Mouse (Mus musculus) hindbrain, postnatal 0 days (tissue): ENCODE results near the gene Vmn2r87. TPM values are rescaled to one million over a fixed set of nuclear protein-coding genes. Genes with fewer than 3 reads are reported as not detected.
"Not testable (repeated sequence)": the region's sequence is repeated elsewhere in the genome, so short reads cannot be mapped to it uniquely, and the experiment has no call there.

ENCODE experiments used
- ATAC-seq: fragments of 200-750 bp; cut with Nextera tagmentation; 2 replicates; pipeline ENCODE4 v1.8.0; 2017; ENCODE audit warnings: mild to moderate bottlenecking, moderate TSS enrichment, moderate library complexity
- DNase-seq: peaks from one replicate; pipeline ENCODE4 v3.0.0-alpha.2; 2015; ENCODE audit warnings: low spot score
- H3K27ac ChIP-seq: fragments of 300-500 bp; sonication (generic); 2 replicates; pipeline ENCODE4 v1.5.1; 2014; ENCODE audit warnings: mild to moderate bottlenecking
- H3K27me3 ChIP-seq: fragments of 300-500 bp; sonication (generic); 2 replicates; pipeline ENCODE4 v1.6.1; 2014; ENCODE audit warnings: low read length, mixed read lengths; ENCODE audit not compliant: insufficient read depth
- H3K36me3 ChIP-seq: fragments of 300-500 bp; sonication (generic); 2 replicates; pipeline ENCODE4 v1.6.1; 2014; ENCODE audit warnings: low read length, mixed read lengths; ENCODE audit not compliant: insufficient read depth
- H3K4me1 ChIP-seq: fragments of 300-500 bp; sonication (generic); 2 replicates; pipeline ENCODE4 v1.6.1; 2014; ENCODE audit warnings: antibody characterized with exemption, low read length, mixed read lengths; ENCODE audit not compliant: insufficient read depth
- H3K4me2 ChIP-seq: fragments of 300-500 bp; sonication (generic); 2 replicates; pipeline ENCODE4 v1.6.1; 2014; ENCODE audit warnings: low read depth, mild to moderate bottlenecking, low read length, moderate library complexity, mixed read lengths
- H3K4me3 ChIP-seq: fragments of 300-500 bp; sonication (generic); 2 replicates; pipeline ENCODE4 v1.5.1; 2014; ENCODE audit warnings: low read length
- H3K9ac ChIP-seq: fragments of 300-500 bp; sonication (generic); replicated peaks from 2 replicates; pipeline ENCODE4 v1.6.1; 2014; ENCODE audit warnings: mild to moderate bottlenecking, low read length, moderate library complexity, mixed read lengths
- H3K9me3 ChIP-seq: fragments of 300-500 bp; sonication (generic); 2 replicates; pipeline ENCODE4 v1.6.1; 2016; ENCODE audit warnings: low read length, mixed read lengths
- CTCF ChIP-seq: IDR thresholded peaks from 2 replicates; pipeline ENCODE4 v1.5.1; 2016; ENCODE audit warnings: antibody characterized with exemption, control low read depth, low read depth
- WGBS: fragments of 180-500 bp; shearing (Covaris S2); extraction: QIAGEN DNeasy Blood & Tissue Kit; methylation state at CpG from one replicate; pipeline ENCODE4 v1.1.7; 2014; 5-methylcytosine and 5-hydroxymethylcytosine counted together
- polyA plus RNA-seq: library from polyadenylated mRNA; unstranded; fragments of >200 nt; fragmentation: Nextera tagmentation; extraction: Ambion mirVana; gene quantifications from 2 replicates; pipeline ENCODE4 v1.2.1, GENCODE M21; 2015
- total RNA-seq: library from RNA; depleted of rRNA; stranded (reverse); fragments of >200 nt; gene quantifications from 2 replicates; pipeline ENCODE4 v1.2.3, GENCODE M21; 2014; rRNA removed

The Vmn2r87 gene
- total RNA-seq (0.84 TPM in 1 of 2 replicates, not detected in the other), polyA plus RNA-seq (0.20 TPM in 1 of 2 replicates, not detected in the other)

DNA sequence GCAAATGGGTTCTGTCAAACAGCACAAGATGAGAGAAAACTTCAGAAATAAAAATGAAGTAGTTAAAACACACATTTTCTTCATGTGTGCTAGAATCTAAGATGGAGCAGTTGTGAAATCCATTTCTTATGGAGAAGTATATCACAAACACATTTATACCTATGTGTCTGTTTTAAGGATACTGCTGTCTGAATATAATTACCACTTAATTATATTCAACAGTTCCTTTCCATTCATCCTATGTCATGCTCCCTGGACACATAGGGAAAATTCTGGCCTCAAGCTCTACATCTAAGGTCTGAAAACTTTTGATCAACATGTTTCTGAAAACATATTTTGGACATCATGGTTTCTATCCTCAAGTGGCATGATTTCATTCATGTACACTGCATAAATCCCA lies at the start of gene Vmn2r87:
Gene Vmn2r87, minus strand, starts transcription at position 101 of the 400 bp plus-strand sequence.
- H3K27me3 ChIP-seq: no peaks in the 10 kb centered on the region
- H3K4me2 ChIP-seq: no peak within 1 kb of the TSS
- H3K4me1 ChIP-seq: no peaks in the 10 kb centered on the region
- H3K27ac ChIP-seq: no peak within 1 kb of the TSS
- no peak for ATAC-seq
- DNase-seq: no peak
- H3K9me3 ChIP-seq: no peaks in the 10 kb centered on the region
- H3K36me3 ChIP-seq: no peaks in the 10 kb centered on the region
- H3K4me3 ChIP-seq: no peak within 1 kb of the TSS
- no peak for TF ChIP-seq CTCF
- H3K9ac ChIP-seq: no peak within 1 kb of the TSS

DNA sequence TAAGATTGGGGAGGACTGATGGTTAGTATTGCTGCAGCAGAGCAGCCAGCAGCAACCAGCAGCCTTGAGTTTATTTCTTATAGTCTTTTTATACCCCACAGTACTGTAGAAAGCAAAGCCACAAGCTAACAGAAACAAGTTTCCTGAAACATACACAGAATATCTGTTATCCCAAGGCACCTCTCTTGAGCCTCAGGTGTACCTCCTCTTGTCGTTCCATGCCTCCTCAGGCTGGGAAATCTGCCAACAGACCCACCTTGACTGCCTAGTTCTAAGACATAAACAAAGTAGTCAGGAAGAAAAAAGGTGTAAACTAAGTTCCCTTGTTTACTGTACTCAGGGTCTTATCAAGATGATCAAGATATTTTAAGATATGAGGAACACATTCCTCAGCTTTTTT lies 47.1 kb upstream of the Vmn2r87 start:
- 50% methylated on average over 1 of the region's 1 CpGs for WGBS
- not testable (repeated sequence) for H3K36me3 ChIP-seq, DNase-seq, H3K4me1 ChIP-seq, H3K4me2 ChIP-seq, H3K4me3 ChIP-seq, H3K27me3 ChIP-seq, ATAC-seq, H3K27ac ChIP-seq, H3K9me3 ChIP-seq, H3K9ac ChIP-seq

DNA sequence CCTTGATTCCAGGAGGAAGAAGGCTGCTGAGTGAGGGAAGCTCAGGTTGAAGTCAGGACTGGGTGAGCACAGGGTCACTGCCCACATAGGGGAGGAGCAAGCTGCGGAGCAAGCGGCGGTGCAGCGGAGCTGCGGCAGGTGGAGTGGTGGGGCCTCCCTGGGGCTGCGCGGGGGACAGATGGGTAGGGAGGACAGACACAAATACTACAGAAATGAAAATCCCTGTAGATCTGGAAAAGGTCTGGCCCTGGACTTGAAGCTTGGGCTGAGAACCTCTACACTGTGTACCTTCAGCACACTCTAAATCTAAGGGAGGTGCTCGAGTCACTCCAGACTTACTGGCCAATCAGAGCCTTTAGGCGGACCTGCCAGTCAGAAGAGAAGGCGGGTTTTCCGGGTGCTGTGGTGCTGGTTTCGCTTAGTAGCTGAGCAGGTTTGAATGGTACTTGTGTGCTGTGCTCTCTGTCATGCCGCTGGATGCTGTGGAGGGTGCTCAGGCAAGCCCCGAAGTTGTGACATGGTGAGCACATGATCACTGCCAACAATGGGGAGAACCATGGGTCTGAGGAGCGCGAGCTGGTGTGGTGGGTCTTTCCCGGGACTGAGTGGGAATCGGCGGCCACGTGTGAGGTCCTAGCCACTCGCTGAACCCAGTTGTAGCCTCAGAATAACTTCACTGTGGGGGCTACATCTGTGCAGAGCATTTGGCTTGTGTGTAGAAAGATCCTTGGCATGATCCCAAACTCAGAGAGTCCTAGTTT lies 44.9 kb upstream of the Vmn2r87 start:
- not testable (repeated sequence) for H3K27me3 ChIP-seq, H3K36me3 ChIP-seq, H3K9me3 ChIP-seq, H3K4me1 ChIP-seq
- under 1% methylated on average over 20 of the region's 21 CpGs for WGBS
- ATAC-seq (peak; percentile 98), DNase-seq (peak; percentile 79)
- Histone ChIP-seq H3K9ac (peak overlapping the region; percentile 39; the same call in 1 of the 2 replicates), H3K27ac (peak overlapping the region; percentile 51; the same call in 1 of the 2 replicates), H3K4me2 (peak overlapping the region; percentile 62), H3K4me3 (peak overlapping the region; percentile 56)
- TF ChIP-seq CTCF: peak; percentile 18

DNA sequence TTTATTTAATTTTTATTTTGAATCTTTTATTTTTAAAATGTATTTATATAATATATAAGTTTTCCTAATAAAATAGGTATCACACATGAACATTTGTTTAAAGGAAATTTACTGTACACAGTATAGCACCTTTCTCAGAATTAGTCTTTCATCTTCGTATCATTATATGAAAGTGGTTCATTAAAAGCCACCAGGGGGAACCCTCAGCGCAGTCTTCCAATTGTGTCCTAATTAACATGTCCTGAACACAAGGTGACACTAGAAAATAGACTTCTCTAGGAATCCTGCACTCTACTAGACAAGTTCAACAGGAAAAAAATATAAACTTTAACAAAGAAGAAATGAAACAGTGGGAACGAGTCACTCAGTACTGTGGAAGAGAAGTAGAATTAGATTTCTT lies 38.9 kb upstream of the Vmn2r87 start:
- Histone ChIP-seq H3K27me3 (no peaks in the 10 kb centered on the region), H3K4me1 (no peaks in the 10 kb centered on the region), H3K4me3 (no peak overlapping the region), H3K9ac (no peak overlapping the region), H3K36me3 (no peaks in the 10 kb centered on the region), H3K9me3 (no peaks in the 10 kb centered on the region), H3K4me2 (no peak overlapping the region), H3K27ac (no peak overlapping the region)
- ATAC-seq: no peak
- no peak for TF ChIP-seq CTCF
- no peak for DNase-seq
- WGBS: 70% methylated on average over 3 of the region's 3 CpGs

DNA sequence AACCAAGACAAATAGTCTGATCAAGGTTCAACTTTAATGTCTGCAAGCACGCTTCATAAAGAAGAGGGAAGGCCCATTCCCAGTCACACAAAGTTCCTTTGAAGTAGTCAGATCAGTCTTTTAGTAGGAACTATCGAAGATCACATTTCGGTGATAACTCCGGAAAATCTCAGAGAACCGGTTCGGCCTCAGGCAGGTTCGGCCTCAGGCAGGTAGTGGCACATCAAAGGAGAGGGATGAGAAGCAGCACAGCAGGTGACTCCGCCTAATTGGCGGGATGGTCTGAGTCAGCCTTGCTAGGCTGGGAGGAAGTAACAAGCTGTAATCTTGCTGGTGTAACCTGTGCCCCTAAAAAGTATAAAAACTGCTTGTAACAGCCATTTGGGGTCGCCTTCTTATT lies 30.7 kb upstream of the Vmn2r87 start:
- no peaks in the 10 kb centered on the region for H3K36me3 ChIP-seq
- H3K4me1 ChIP-seq: no peaks in the 10 kb centered on the region
- H3K27me3 ChIP-seq: no peaks in the 10 kb centered on the region
- DNase-seq: no peak
- no peak overlapping the region for H3K4me2 ChIP-seq
- no peak overlapping the region for H3K4me3 ChIP-seq
- no peak for ATAC-seq
- WGBS: 63% methylated on average over 10 of the region's 10 CpGs
- H3K9ac ChIP-seq: no peak overlapping the region
- H3K9me3 ChIP-seq: no peaks in the 10 kb centered on the region
- no peak for TF ChIP-seq CTCF
- no peak overlapping the region for H3K27ac ChIP-seq

DNA sequence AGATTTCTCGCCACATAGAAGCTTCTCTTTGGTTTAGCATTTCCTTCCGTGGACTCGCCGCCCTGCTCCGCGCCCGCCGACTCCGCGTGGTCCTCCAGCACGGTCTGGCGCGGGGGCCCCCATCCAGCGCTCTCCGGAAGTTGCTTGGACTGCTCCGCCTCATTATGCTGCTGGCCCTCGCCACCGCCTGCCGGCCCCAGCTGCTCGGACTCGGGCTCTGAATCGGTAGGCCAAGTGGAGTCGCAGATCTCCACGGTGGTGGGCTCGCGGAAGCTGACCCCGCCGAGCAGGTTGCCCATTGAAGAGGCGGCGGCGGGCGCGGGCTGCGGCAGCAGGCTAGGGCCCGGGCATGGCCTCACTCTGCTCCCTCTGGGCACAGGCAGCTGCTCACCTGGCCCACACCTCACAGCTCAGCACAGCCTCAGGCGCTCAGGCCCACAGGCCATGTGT lies 26.9 kb downstream of the Vmn2r87 start:
- Histone ChIP-seq H3K4me1 (no peaks in the 10 kb centered on the region), H3K36me3 (no peaks in the 10 kb centered on the region), H3K9ac (peak overlapping the region; percentile 44), H3K4me2 (peak overlapping the region; percentile 59), H3K27ac (no peak overlapping the region), H3K27me3 (no peaks in the 10 kb centered on the region), H3K4me3 (peak overlapping the region; percentile 45), H3K9me3 (no peaks in the 10 kb centered on the region)
- DNase-seq (peak; percentile 68), ATAC-seq (peak; percentile 98)
- 3% methylated on average over 36 of the region's 36 CpGs for WGBS
- TF ChIP-seq CTCF: no peak

DNA sequence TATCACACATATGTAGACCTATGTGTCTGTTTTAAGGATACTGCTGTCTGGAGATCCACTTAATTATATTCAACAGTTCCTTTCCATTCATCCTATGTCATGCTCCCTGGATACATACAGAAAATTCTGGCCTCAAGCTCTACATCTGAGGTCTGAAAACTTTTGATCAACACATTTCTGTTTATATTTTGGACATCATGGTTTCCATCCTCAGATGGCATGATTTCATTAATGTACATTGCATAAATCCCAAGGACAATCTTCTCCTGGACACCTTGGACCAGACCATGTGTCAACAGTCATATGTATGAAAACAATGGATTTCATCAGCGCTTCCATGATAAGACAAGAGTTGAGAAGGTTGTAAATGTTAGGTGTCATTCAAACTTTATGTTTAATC lies 41.2 kb downstream of the Vmn2r87 start, which contains the start of gene Vmn2r86:
Gene Vmn2r86, minus strand, starts transcription at position 101 of the 400 bp plus-strand sequence.
- 92% methylated on average over 1 of the region's 1 CpGs for WGBS
- DNase-seq, H3K4me1 ChIP-seq, H3K27me3 ChIP-seq, H3K9ac ChIP-seq, ATAC-seq, H3K4me3 ChIP-seq, H3K27ac ChIP-seq, H3K36me3 ChIP-seq, H3K4me2 ChIP-seq, H3K9me3 ChIP-seq: not testable (repeated sequence)
